Mouse (Mus musculus) lung, adult 2 months (tissue): ENCODE measurements around the gene Iqcd. TPM values are rescaled to one million over a fixed set of nuclear protein-coding genes. Genes with fewer than 3 reads are reported as not detected.

Experiments used
- DNase-seq: peaks from one replicate; pipeline ENCODE4 v3.0.0; 2022
- H3K4me1 ChIP-seq: fragments of 200-500 bp; 2 replicates; pipeline ENCODE4 v1.6.1; 2011; ENCODE audit warnings: low read length; ENCODE audit not compliant: control insufficient read depth, insufficient read depth
- H3K4me3 ChIP-seq: fragments of 200-500 bp; replicated peaks from 2 replicates; pipeline ENCODE3; 2011; ENCODE audit warnings: low read depth, mild to moderate bottlenecking, control low read depth, low read length; ENCODE audit errors: extremely low read depth
- CTCF ChIP-seq: fragments of 200-500 bp; IDR thresholded peaks from 2 replicates; pipeline ENCODE4 v1.5.1; 2011; ENCODE audit warnings: mild to moderate bottlenecking, low read length, control low read depth; ENCODE audit not compliant: insufficient read depth
- POLR2A ChIP-seq: fragments of 200-500 bp; IDR thresholded peaks from 2 replicates; pipeline ENCODE4 v1.6.1; 2011; ENCODE audit warnings: low read depth, mild to moderate bottlenecking, control low read depth, low read length, borderline replicate concordance; ENCODE audit errors: extremely low read depth
- WGBS: fragments of 180-500 bp; shearing (Covaris S2); methylation state at CpG from one replicate; pipeline ENCODE4 v1.1.7; 2018; 5-methylcytosine and 5-hydroxymethylcytosine counted together
- polyA plus RNA-seq: library from polyadenylated mRNA; depleted of rRNA; stranded (reverse); fragments of >200 nt; gene quantifications from 2 replicates; pipeline ENCODE4 v1.2.3, GENCODE M21; 2012

Gene Iqcd
- polyA plus RNA-seq, 1 experiment, result 2.4 TPM

- DNase-seq, result no peak
- H3K4me3 ChIP-seq, result no peak overlapping the region
- H3K4me1 ChIP-seq, result peaks cover 3% of the 10 kb centered on the region; the same call in 1 of the 2 replicates
- no peak for TF ChIP-seq POLR2A
- peak; percentile 54; the same call in 1 of the 2 replicates for TF ChIP-seq CTCF
- 43% methylated on average over 11 of the region's 11 CpGs for WGBS
Observed at GRCm38 (mm10) chr5:120600946-120601668, 12.3 kb downstream of the Iqcd start.

- Histone ChIP-seq H3K4me3 (no peak overlapping the region), H3K4me1 (peaks cover 3% of the 10 kb centered on the region; the same call in 1 of the 2 replicates)
- no peak for TF ChIP-seq CTCF
- no peak for TF ChIP-seq POLR2A
- no peak for DNase-seq
- WGBS, result 93% methylated on average over 12 of the region's 12 CpGs
Observed at GRCm38 (mm10) chr5:120602210-120602609, 13.4 kb downstream of the Iqcd start.

- WGBS, result 81% methylated on average over 7 of the region's 7 CpGs
- TF ChIP-seq POLR2A, result no peak
- no peak for TF ChIP-seq CTCF
- H3K4me1 ChIP-seq, result peaks cover 3% of the 10 kb centered on the region; the same call in 1 of the 2 replicates
- no peak for DNase-seq
- H3K4me3 ChIP-seq, result no peak overlapping the region
Observed at GRCm38 (mm10) chr5:120603515-120603914, 14.7 kb downstream of the Iqcd start.

DNA sequence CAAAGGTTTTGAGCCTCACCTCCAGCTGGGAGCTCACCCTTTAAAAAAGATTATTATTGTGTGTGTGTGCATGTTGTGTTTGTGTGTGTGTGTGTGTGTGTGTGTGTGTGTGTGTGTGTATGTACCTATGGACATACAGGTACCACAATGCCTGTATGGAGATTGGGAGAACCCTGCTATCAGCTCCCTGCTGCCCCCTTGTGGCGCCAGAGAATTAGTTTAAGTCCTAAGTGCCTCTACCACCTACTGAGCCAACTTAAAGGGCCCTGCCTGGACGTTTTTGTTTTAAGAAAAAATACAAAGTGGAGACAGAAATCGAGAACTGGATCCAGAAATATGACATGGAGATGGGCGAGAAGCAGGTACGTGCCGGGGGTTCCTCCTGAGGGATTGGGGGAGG, 16.0 kb downstream of the Iqcd start:
- WGBS, result 2% methylated on average over 6 of the region's 6 CpGs
- TF ChIP-seq CTCF (peak; percentile 79), POLR2A (no peak)
- peak; percentile 79 for DNase-seq
- H3K4me1 ChIP-seq, result peaks cover 3% of the 10 kb centered on the region; the same call in 1 of the 2 replicates
- H3K4me3 ChIP-seq, result no peak overlapping the region

GRCm38 (mm10) chr5:120605241-120605661, 16.4 kb downstream of the Iqcd start:
- 3% methylated on average over 10 of the region's 10 CpGs for WGBS
- TF ChIP-seq CTCF (no peak), POLR2A (no peak)
- DNase-seq, result no peak
- peaks cover 3% of the 10 kb centered on the region; the same call in 1 of the 2 replicates for H3K4me1 ChIP-seq
- H3K4me3 ChIP-seq, result no peak overlapping the region

DNA sequence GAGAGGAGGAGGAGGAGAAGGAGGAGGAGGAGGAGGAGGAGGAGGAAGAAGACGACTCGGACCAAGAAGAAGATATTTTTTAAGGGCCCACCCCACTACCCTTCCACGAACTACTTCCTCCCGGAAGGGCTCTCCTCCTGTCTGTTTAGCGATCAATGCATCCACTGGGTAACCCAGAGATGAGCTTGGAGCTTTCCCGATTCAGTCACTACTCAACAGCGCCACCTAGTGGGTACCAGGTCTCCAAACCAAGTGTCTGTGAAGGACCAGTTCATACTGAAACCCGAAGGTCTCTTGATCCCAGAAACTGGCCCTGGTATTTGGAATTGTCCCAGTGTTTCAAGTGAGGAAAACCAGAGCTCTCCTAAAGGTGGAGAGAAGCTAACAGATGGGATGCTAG, 16.9 kb downstream of the Iqcd start:
- peak; percentile 84 for DNase-seq
- TF ChIP-seq CTCF (peak; percentile 80), POLR2A (no peak)
- 1% methylated on average over 8 of the region's 8 CpGs for WGBS
- Histone ChIP-seq H3K4me1 (peaks cover 3% of the 10 kb centered on the region; the same call in 1 of the 2 replicates), H3K4me3 (no peak overlapping the region)

DNA sequence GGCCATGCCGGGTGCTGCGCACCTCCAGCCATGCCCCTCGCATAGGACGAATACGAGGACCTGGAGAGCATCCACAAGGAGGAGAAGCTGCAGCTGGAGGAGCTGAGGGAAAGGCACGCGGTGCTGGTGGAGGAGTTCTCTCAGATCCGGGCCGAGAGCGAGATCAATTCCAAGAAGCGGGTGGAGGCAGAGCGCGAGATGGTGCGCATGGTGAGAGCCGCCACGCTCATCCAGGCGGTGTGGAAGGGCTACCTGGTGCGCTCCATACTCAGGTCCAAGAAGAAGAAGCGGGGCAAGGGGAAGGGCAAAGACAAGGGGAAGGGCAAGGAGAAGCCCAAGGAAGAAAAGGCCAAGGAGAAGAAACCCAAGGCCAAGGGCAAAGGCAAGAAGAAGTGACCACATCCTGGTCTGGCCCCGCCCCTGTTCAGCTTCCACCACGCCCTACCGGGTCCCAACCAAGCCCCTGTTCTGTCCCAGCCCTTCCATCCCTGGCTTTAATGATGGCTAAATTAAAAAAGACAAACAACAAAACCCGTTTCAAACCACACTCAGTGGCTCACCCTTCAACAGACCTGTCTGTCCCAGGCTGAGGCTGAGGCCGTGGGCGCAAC, 17.9 kb downstream of the Iqcd start:
- H3K4me3 ChIP-seq, result no peak overlapping the region
- WGBS, result 74% methylated on average over 25 of the region's 25 CpGs
- peaks cover 3% of the 10 kb centered on the region; the same call in 1 of the 2 replicates for H3K4me1 ChIP-seq
- TF ChIP-seq CTCF, result no peak
- no peak for TF ChIP-seq POLR2A
- no peak for DNase-seq

DNA sequence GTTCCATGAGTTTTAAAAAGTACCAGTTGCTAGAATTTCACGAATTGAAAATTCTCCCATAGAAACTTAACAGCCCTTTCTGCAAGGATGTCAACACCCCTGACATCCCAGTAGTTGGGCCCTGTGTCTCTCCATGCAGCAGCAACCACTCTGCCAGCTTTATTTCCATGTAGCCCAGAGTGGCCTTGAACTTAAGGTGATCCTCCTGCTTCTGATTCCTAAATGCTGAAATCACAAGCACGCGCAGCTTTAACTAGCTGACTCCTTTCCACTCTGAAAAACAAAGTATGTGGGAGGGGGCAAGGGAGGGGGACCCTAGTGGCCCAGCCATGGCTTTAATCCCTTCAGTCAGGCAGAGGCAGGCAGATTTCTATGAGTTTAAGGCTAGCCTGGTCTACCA, 18.5 kb downstream of the Iqcd start:
- WGBS, result 74% methylated on average over 3 of the region's 3 CpGs
- TF ChIP-seq POLR2A (no peak), CTCF (no peak)
- no peak for DNase-seq
- H3K4me3 ChIP-seq, result no peak overlapping the region
- H3K4me1 ChIP-seq, result peaks cover 3% of the 10 kb centered on the region; the same call in 1 of the 2 replicates

- TF ChIP-seq POLR2A (no peak), CTCF (no peak)
- WGBS, result 74% methylated on average over 16 of the region's 16 CpGs
- DNase-seq, result no peak
- Histone ChIP-seq H3K4me1 (peaks cover 3% of the 10 kb centered on the region; the same call in 1 of the 2 replicates), H3K4me3 (no peak overlapping the region)
Observed at GRCm38 (mm10) chr5:120609246-120609775, 20.5 kb downstream of the Iqcd start.
